Mouse (Mus musculus) thymus, adult 2 months (tissue): Measurements from ENCODE around the gene Ttn. TPM values are rescaled to one million over a fixed set of nuclear protein-coding genes. Genes with fewer than 3 reads are reported as not detected.

Experiments used
- DNase-seq: peaks from one replicate; pipeline ENCODE4 v3.0.0; 2021
- H3K27ac ChIP-seq: fragments of 200-500 bp; 2 replicates; pipeline ENCODE4 v1.5.1; 2012; ENCODE audit warnings: low read length, control low read depth; ENCODE audit not compliant: control insufficient read depth, insufficient read depth
- H3K27me3 ChIP-seq: fragments of 200-500 bp; 2 replicates; pipeline ENCODE4 v1.6.1; 2012; ENCODE audit warnings: mild to moderate bottlenecking, low read length, moderate library complexity, mixed read lengths; ENCODE audit not compliant: control insufficient read depth, insufficient read depth
- H3K36me3 ChIP-seq: fragments of 200-500 bp; 2 replicates; pipeline ENCODE4 v1.6.1; 2012; ENCODE audit warnings: mild to moderate bottlenecking, low read length, moderate library complexity; ENCODE audit not compliant: control insufficient read depth, insufficient read depth
- H3K4me1 ChIP-seq: fragments of 200-500 bp; replicated peaks from 2 replicates; pipeline ENCODE4 v1.6.1; 2012; ENCODE audit warnings: low read length; ENCODE audit not compliant: control insufficient read depth, insufficient read depth
- H3K4me3 ChIP-seq: fragments of 200-500 bp; 2 replicates; pipeline ENCODE4 v1.5.1; 2012; ENCODE audit warnings: mild to moderate bottlenecking, low read length, control low read depth, moderate library complexity; ENCODE audit not compliant: control insufficient read depth, insufficient read depth
- CTCF ChIP-seq: fragments of 200-500 bp; IDR thresholded peaks from 2 replicates; pipeline ENCODE4 v1.5.1; 2012; ENCODE audit warnings: mild to moderate bottlenecking, control low read depth, low read length, moderate library complexity, borderline replicate concordance; ENCODE audit not compliant: control insufficient read depth, poor library complexity, insufficient read depth; ENCODE audit errors: extremely low read depth
- POLR2A ChIP-seq: fragments of 200-500 bp; IDR thresholded peaks from 2 replicates; pipeline ENCODE4 v1.6.1; 2012; ENCODE audit warnings: mild to moderate bottlenecking, low read length, control low read depth, moderate library complexity; ENCODE audit not compliant: control insufficient read depth, poor library complexity, insufficient read depth; ENCODE audit errors: extremely low read depth
- WGBS: fragments of 180-500 bp; shearing (Covaris S2); methylation state at CpG from one replicate; pipeline ENCODE4 v1.1.7; 2018; 5-methylcytosine and 5-hydroxymethylcytosine counted together
- polyA plus RNA-seq: library from polyadenylated mRNA; depleted of rRNA; stranded (reverse); fragments of >200 nt; gene quantifications from 2 replicates; pipeline ENCODE4 v1.2.3, GENCODE M21; 2012

The Ttn gene
- polyA plus RNA-seq, 1 experiment = 2.9 TPM

- Histone ChIP-seq H3K27me3 (no peaks in the 10 kb centered on the region), H3K36me3 (no peaks in the 10 kb centered on the region), H3K27ac (no peak overlapping the region), H3K4me1 (no peaks in the 10 kb centered on the region), H3K4me3 (no peak overlapping the region)
- TF ChIP-seq POLR2A (no peak), CTCF (no peak)
- no peak for DNase-seq
- WGBS = 96% methylated on average over 12 of the region's 12 CpGs
These were observed 106.8 kb downstream of the Ttn start for GRCm38 (mm10) chr2:76875587-76875986.

- DNase-seq = peak; percentile 3
- H3K27me3 ChIP-seq = no peaks in the 10 kb centered on the region
- TF ChIP-seq POLR2A (no peak), CTCF (no peak)
- WGBS = 19% methylated on average over 4 of the region's 4 CpGs
- H3K36me3 ChIP-seq = no peaks in the 10 kb centered on the region
- H3K4me1 ChIP-seq = no peaks in the 10 kb centered on the region
- H3K27ac ChIP-seq = no peak overlapping the region
- no peak overlapping the region for H3K4me3 ChIP-seq
These were observed 115.4 kb downstream of the Ttn start for GRCm38 (mm10) chr2:76866928-76867327.

GRCm38 (mm10) chr2:76865497-76865896 lies 116.8 kb downstream of the Ttn start:
- Histone ChIP-seq H3K4me3 (no peak overlapping the region), H3K27ac (no peak overlapping the region), H3K36me3 (no peaks in the 10 kb centered on the region), H3K4me1 (no peaks in the 10 kb centered on the region), H3K27me3 (no peaks in the 10 kb centered on the region)
- WGBS = 83% methylated on average over 2 of the region's 2 CpGs
- no peak for DNase-seq
- no peak for TF ChIP-seq POLR2A
- no peak for TF ChIP-seq CTCF

GRCm38 (mm10) chr2:76861327-76861726 lies 121.0 kb downstream of the Ttn start:
- no peak overlapping the region for H3K27ac ChIP-seq
- no peaks in the 10 kb centered on the region for H3K27me3 ChIP-seq
- no peak overlapping the region for H3K4me3 ChIP-seq
- H3K36me3 ChIP-seq = no peaks in the 10 kb centered on the region
- no peak for DNase-seq
- TF ChIP-seq POLR2A = no peak
- no peak for TF ChIP-seq CTCF
- no peaks in the 10 kb centered on the region for H3K4me1 ChIP-seq

- no peak overlapping the region for H3K4me3 ChIP-seq
- DNase-seq = no peak
- no peaks in the 10 kb centered on the region for H3K27me3 ChIP-seq
- no peaks in the 10 kb centered on the region for H3K36me3 ChIP-seq
- no peak overlapping the region for H3K27ac ChIP-seq
- TF ChIP-seq POLR2A = no peak
- TF ChIP-seq CTCF = no peak
- no peaks in the 10 kb centered on the region for H3K4me1 ChIP-seq
- 98% methylated on average over 4 of the region's 4 CpGs for WGBS
These were observed 132.3 kb downstream of the Ttn start for GRCm38 (mm10) chr2:76850066-76850465.

GRCm38 (mm10) chr2:76843162-76843561 lies 139.2 kb downstream of the Ttn start:
- no peaks in the 10 kb centered on the region for H3K4me1 ChIP-seq
- no peak for TF ChIP-seq CTCF
- no peak for TF ChIP-seq POLR2A
- H3K27ac ChIP-seq = no peak overlapping the region
- DNase-seq = no peak
- 96% methylated on average over 1 of the region's 1 CpGs for WGBS
- no peaks in the 10 kb centered on the region for H3K36me3 ChIP-seq
- H3K4me3 ChIP-seq = no peak overlapping the region
- H3K27me3 ChIP-seq = no peaks in the 10 kb centered on the region

GRCm38 (mm10) chr2:76820472-76820871 lies 161.9 kb downstream of the Ttn start:
- Histone ChIP-seq H3K27ac (no peak overlapping the region), H3K36me3 (no peaks in the 10 kb centered on the region), H3K4me3 (no peak overlapping the region), H3K4me1 (no peaks in the 10 kb centered on the region), H3K27me3 (no peaks in the 10 kb centered on the region)
- TF ChIP-seq CTCF (no peak), POLR2A (no peak)
- DNase-seq = no peak
